Mouse (Mus musculus) MN1 (cell line): ENCODE data around the gene Ric3.
"Not testable (repeated sequence)": the region's sequence is repeated elsewhere in the genome, so short reads cannot be mapped to it uniquely, and the experiment has no call there.

Experiments used
- DNase-seq: peaks from one replicate; pipeline ENCODE4 v3.0.0-alpha.2; 2016; ENCODE audit warnings: low spot score

The Ric3 gene

DNA sequence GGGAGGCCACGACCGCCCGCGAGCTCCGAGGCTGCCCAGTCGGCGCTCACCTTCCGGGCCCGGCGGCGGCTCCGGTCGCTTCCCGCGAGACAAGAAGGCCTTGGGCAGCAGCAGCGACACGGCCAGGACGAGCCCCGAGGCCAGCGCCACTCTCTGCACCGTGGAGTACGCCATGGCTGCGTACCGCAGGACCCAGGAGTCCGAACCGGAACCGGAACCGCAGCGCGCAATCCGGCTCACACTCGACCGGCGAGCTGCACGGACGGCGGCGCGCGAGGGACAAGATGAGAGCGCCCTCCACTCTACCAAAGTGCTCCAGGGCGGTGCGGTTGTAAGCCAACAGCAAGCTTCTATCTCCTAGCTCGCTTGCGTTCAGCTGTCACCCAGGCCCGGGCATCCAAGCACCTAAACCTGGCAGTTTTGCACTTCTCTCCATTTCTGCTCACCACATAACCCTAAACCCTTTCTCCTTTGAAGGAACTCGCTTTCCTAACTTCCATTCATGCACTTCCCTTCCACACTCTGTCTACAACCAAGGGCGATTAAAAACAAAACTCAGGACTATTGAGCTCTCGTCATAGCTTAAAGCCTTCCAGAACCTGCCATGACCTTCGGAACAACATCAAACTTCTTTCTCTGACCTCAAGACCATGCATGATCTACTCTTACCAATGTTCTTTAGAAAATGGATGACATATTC is at the start of gene Ric3:
Gene Ric3, minus strand, starts transcription at position 219 of the 700 bp plus-strand sequence.
- DNase-seq = peak; percentile 72

DNA sequence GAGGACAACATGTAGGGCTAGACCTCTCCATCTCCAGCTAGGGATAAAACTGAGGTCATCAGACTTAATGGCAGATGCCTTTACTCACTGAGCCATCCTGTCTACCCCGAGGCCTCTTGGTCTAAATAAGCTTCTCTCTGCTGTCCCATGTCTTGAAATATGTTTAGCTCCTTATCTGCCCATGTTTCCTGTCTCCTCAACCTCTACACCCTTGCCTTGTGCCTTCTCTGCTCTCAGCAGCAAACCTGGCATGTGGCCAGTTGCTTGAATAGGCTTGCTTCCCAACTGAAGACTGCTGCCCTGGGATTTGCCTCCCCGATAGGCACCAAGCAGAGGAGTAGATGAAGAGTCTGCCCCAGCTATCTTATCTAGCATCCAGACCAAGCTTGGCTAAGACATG is 48.4 kb upstream of the Ric3 start:
- peak; percentile 72 for DNase-seq

DNA sequence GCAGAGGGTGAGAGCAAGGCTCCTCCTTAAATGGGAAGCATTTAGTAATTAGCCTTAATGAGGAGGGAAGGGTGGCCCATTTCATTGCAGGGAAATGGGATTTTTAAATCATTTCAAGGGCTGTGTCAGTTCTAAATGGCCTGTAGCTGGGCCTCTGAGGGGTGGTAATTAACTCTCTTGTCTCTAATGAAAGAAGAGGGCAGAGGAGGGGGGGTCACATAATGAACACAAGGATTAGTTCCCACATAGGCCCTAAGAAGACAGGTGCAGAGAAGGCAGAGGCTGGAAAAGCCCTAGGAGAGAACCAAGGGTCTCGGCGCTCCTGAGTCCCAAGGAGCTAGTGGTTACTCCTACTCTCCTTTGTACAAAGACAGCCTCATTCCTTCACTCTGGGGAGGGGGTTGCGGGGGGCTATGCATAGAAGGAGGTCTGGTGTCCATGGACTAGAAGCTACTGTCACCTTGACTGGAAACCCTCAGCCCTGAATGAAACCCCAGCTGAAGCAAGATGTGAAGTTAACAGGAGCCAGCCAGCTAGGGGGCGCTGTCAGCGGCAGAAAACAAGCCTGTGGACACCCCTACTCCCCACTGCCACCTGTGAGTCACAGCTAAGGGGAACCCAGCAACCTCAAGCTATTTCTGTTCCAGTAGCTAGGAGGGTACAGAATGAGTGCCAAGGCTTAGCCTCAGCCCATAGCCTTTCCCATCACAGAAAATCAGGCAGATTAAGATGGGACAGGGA is 47.0 kb upstream of the Ric3 start:
- DNase-seq = no peak

DNA sequence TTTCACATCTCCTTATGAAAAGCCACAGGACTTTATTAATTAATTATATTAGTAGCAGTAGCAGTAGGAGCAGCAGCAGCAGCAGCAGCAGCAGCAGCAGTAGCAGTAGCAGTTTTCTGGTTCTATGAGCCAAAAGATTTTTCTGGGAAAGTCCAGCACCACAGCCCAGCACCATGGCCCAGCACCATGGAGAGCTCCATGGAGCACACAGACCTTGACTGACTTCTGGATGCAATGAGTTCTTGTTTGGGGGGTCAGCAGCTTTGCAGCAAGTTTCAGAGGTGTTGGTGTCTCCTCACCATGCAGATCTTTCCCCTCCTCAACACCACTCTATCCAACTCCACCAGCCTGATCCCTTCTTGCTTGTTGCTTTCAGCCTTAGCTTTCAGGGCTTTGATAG is 46.3 kb upstream of the Ric3 start:
- no peak for DNase-seq

DNA sequence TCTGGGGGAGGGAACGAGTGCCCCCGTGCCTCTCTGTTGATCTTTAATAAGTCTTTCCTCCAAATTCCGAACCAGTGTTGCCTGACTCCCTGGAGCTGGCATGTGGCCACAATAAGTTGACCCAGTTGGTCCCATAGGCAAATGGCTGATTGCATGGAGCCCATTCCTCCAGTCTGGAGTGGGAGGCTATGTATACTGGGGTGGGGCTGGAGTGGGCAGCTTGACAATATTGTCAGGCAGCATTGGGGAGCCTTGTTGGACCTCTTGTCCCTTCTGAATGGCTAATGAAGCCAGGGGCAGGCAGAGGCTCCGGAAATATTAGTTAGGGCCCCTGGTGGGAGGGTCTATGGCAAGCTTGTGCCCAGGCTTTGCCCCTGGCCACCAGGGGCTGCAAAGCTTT is 32.8 kb upstream of the Ric3 start:
- DNase-seq = no peak

DNA sequence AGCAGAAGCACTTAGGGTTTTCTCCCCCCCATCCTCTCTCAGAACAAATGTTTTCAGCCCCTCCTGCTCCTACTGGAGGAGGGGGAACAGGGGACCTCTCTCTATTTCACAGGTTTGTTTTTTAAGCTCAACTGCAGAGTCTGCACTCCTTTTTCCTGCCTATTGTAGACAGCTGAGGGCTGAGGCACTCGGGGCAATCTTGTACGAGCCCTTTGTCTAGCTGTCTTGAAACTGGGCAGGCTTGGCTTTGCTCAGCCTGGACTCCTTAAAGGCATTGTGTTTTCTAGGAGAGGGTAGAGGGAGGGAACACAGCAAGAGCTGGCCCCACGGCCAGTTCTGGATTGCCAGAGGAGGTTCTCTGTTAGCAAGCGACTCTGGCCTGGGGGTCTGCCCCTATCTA is 32.4 kb upstream of the Ric3 start:
- not testable (repeated sequence) for DNase-seq

DNA sequence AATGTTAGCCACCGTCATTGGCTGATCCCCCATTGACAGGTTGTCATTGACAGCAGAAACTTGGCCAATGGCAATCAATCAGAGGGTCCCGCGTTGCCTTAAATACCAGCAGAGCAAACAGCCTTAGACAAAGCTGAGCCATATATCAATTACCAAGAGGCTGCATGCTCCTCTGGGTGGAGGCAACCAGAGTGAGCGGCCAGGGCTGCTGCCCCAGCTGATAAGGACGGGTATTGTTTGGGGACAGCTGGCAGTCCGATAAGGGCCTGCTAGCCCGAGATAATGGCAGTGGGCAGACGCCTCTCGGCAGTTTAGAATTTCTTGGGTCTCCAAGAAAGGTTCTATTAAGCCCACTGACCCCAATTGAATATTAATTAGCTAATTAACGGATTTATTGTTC is 31.8 kb upstream of the Ric3 start:
- peak; percentile 32 for DNase-seq

DNA sequence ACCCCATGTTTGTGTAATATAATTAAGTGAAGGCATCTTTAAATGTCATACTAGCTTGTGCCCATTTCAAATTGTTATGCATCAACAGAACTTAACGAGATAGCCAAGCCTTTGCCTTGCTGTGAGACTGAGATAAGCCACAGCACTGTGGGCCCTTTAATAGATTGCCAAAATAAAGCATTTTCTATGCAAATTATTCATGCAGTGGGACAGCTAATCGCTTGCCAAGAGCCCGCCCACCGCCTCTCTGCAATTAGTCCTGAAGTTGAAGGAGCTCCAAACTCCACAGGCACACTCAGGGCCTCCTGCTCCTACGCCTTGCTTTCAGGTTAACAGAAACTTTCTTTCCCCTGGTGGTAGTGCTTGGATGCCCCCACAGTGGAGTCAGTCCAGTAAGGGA is 27.9 kb upstream of the Ric3 start:
- no peak for DNase-seq

DNA sequence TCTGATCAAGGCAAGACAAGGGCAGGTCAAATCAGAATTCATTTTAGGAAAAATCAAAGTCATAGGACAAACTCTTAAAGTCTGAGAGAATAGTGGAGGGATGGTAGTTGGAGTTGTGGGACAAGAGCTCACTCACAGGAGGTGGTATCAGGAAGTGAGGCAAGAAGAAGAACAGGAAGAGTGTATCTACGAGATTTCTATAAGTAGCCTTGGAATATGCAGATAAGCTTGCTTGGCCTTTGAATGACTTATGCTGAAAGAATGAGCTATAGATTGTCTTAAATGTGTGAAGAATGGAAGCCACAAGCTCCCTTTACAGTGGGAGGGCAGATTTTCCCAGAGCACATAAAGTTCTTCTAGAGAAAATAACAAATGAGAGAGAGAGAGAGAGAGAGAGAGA is 21.8 kb upstream of the Ric3 start:
- no peak for DNase-seq

DNA sequence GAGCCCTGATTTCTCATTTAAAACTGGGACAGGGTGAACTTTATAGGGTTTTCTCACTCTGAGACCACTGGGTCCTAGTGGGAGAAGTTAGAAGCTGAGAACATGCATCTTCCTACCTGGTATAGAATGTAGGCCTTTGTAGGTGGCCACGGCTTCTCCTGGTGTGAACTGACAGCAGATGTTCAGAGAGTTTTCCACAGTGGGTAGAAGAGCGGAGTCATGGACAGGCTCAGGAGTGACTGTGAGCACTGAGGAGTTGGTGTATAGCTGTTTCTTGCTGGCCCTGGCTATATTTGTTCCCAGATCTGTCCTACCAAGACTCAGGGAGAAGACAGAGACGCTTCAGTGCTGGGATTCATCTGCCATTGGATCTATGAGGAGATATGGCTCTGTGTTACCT is 18.0 kb upstream of the Ric3 start:
- no peak for DNase-seq

DNA sequence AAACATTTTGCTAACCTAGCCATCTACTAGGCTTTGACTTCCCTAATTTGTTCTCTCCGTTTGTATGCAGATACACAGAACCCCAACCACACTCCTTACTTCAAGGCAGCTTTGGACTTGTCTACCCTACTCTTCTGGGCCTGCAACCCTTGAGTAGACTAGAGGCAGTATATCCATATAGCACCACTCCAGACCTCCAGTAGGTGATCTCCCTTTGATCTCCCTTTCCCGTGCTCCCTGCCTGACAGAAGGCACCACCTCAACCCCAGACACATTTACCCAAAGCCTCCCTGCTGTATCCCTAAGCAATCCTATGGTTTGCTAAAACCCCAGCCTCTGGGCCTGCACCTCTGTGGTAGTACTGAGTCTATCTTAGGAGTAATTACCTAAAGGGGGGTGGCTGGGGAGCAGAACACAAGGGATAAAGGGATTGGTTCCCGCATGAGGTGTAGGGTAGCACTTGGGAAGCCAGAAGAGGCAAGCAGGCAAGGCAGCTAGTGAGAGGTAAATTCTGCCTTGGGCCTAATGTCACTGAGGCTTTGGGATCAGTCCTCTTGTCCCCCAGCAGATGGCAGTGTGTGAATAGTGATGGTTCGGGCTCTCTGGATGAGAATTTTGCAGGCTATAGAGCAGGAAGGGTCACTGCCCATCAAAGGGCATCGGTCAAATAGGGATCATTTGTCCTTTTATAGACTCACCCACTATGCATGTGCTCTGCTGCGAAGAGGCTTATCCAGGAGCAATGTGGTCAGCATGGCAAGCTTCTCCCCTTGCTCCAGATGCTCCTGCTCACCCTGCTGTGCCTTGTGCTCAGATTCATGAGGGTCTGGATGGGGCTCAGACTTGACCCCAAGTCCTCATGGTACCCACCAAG is 15.3 kb upstream of the Ric3 start:
- DNase-seq = peak; percentile 72

DNA sequence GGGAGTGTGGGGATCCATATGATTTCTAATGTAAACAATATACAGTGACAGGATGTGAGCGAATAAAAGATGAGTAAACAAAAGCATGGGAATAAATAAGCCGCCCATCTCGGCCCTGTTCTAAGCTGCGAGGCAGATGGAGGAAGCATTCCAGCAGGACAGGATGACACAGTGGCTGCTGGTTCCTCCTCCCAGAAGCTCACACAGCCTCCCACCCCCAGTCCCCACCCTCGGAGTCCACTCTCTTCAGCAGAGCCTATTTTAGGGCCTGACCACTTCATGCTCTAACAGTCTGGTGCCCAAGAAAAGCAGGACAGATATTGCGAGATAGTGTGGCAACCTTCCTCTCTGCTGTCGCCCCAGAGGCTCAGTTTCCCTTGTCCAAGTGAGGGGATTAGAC is 14.1 kb upstream of the Ric3 start:
- no peak for DNase-seq

DNA sequence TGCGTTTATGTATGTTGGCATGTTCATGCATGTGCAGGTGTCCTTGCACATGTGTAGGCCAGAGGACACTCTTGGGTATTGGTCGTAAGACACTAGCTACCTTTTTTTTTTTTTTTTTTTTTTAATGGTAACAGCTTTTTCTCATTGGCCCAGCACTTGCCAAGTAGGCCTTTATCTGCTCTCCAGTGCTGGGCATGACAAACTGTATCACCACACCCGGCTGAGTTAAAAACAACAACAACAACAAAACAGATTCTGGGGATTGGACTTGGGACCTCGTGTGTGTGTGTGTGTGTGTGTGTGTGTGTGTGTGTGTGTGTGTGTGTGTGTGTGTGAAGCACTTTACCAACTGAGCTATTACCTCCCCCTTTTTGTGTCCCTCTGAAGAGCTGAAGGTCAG is 13.5 kb upstream of the Ric3 start:
- DNase-seq = no peak

DNA sequence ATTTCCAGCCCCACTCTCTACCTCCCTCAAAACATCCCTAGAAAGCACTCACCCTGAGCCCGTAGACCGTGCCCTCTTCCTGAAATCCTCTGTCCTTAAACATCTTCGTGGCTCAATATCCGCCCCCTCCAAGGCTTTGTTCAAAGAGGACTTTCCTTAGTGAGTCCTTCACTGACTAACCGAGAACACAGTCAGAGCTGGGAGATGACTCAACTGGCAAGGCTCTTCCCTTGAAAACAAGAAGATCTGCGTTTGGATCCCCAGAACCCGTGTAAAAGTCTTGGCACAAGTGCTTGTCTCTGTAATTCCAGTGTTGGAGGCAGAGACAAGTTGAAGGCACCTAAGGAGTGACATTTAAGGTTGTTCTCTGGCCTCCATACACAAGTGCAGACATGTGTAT is 11.2 kb upstream of the Ric3 start:
- no peak for DNase-seq

DNA sequence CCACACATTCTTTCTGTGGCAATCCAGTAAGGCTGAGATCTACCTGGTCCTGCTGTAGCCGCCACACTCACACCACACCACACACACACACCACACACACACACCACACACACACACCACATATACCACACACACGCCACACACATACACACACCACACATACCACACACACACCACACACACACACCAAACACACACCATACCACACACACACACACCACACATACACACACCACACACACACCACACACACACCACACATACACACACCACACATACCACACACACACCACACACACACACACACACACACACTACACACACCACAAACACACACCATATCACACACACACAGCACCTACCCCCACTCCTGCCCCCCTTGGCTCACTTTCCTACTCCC is 8.2 kb upstream of the Ric3 start:
- not testable (repeated sequence) for DNase-seq

DNA sequence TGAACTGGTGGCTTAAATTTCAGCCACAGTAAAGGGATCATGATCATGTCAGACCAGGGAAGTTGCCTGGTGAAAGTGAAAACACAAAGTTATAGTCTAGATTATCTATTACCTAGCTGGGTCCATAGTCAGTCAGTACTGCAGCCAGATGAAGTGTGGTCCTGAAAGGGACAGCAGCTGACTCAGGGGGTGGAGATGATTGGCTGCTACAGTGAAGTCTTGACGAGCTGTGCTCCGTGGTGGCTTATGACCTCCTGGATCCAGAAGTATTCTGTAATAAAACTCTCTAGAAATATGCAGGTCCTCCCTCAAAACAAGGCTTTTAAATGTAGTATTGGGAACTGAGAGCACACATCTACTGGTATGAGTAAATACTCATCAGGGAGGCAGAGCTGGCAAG is 3.8 kb upstream of the Ric3 start:
- no peak for DNase-seq

DNA sequence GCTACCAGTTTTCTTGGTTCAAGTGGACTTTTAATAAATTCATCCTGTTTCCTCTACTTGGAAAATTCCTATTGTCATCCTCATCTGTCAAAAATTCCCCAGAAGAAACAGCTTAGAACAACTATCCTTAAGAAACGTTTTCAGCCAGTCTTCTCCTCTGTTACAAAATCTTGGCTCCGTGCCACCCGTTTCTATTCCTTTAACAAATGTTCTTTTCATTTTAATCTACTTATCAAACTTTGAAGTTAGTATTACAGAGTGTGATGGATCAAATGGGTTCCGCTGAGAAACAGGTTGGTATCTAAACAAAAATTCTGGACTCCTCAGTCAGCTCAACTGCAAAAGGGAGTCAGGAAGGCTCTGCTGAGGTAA is 668 bp upstream of the Ric3 start:
- DNase-seq = peak; percentile 24

DNA sequence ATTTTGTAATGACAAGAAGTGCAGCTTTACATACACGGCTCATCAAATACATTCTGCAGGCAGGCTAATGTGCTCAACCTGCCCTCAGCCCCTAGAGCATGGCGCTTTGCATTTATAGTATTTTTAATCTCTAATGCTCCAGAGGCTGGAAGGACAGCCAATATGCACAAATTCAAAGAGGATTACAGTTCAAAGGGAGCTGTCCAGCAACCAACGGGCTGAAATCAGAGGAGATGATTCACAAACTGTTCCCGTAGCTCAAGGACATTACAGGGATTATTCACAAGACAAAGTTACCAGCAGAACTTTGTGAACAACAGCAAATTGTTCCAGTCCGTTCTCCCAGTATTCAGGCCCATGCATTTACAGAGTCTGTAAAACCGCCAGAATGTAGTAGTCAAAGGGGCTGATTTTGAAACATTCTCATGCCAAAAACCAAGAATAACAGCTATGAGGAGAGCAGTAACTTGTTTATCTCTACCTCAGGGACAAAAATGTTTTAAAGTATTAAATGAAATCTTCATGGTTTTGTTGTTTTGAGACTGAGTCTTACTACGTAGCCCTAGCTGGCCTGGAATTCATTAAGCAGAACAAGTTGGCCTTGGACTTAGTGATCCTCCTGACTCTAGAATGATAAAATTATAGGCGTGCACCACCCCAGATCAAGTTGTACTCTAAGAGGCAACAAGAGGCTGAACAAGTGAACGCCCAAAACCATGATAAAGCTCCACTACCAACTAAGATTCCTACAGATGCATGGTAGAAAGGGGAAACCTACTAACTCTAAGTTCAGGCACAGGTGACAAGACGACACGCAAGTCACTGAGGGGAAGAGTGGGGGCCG is 640 bp downstream of the Ric3 start:
- DNase-seq = no peak

DNA sequence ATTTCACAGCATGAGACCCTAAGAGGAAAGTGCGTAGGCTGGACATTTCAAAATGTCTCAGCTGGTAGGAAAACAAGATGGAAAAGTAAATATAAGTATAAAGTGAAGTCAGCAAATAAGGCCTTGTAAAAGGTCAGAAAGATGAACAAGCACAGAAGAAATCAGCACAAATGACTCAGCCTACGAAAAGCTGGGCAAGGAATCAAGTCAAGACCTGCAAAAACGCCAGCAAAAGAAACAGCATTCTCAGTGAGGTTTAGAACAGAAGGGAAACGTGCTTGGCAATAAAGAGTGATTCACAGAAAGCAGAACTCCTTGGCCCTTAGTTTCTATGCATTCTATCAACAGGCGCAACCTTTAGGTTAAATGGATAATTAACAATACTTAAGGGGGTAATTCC is 10.8 kb downstream of the Ric3 start:
- no peak for DNase-seq

DNA sequence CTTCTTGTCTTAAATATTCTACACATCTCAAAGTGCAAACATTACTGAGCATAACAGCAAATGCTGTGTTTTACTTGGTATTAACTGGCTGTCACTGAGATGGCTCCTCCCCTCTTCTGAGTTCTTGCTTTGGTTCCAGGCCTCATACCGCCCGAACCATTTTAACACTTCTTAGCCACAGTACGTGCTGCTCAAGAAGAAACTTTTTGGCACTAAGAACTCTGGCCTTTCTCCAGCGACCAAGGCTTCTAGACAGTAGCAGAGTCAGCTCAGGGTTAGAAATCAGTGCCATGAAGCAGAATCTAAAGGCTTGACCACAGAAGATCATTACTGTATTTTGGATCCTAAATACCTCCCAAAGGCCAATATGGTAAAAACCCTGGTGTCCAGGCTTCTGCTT is 13.5 kb downstream of the Ric3 start:
- DNase-seq = no peak

DNA sequence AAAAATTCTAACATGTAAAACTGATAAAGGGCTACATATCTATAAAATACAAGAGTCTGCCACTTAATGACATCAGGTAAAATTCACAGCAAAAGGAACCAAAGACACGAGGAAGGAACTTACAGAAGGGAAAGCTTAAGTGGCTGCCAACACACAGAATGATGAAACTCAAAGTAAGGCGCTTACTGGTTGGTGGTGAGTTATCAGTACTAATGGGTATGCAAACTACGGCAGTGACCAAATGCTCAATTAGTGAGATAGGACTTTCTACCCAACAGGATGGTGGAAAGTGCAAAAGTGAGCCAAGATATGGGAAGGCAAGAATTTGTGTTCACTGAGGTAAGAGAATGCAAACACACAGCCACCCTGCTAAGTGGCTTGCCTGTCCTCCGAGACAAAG is 23.6 kb downstream of the Ric3 start:
- peak; percentile 43 for DNase-seq

DNA sequence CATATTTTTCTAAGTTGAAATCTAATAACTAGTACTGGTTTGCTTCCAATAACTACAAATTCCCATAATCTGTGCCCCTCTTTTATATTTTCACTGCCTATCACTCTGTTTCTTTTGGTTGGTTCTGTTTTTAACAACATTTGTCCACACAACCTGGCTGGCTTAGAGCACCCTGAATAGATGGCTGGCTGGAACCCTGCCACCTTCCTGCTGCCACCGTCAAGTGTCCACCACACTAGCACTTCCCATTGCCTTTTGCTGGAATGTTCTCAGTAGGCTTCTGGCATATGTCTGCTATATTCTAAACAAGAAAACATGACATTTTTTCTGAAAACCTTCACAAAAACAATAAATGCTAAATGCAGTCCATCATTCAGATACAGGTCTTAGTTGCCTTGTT is 32.3 kb downstream of the Ric3 start:
- DNase-seq = no peak
